Mouse (Mus musculus): ENCODE data around the gene Faap20. TPM values are rescaled to one million over a fixed set of nuclear protein-coding genes. Genes with fewer than 3 reads are reported as not detected.

Gene Faap20
- total and polyA plus RNA-seq, 3 experiments: 31.0 to 45.0 (median 36.4) TPM

- Histone ChIP-seq H3K36me3 (replicated peaks in 1 of 2; ENCODE audit: control insufficient read depth in 1 of 2, insufficient read depth in 1 of 2, low read length in 1 of 2) (no peaks in the 10 kb centered on the region), H3K9me3 (replicated peaks; ENCODE audit: low read length) (no peaks in the 10 kb centered on the region), H3K9ac (ENCODE audit: insufficient read depth, low read depth) (no peak overlapping the region), H3K27ac (ENCODE audit: insufficient read depth, low read depth) (no peak overlapping the region), H3K4me1 (ENCODE audit: control insufficient read depth in 1 of 2, insufficient read depth in 2 of 2) (no peaks in the 10 kb centered on the region; a peak in 1 of 4 replicates), H3K27me3 (replicated peaks) (peaks cover 46% of the 10 kb centered on the region), H3K4me3 (replicated peaks in 1 of 3; ENCODE audit: low read depth in 2 of 3, low read length in 2 of 3, poor library complexity in 1 of 3) (no peak overlapping the region), H3K4me2 (ENCODE audit: insufficient read depth, low read depth, poor library complexity, severe bottlenecking) (no peak overlapping the region), H3K79me2 (replicated peaks; ENCODE audit: control insufficient read depth, extremely low read depth, insufficient read depth, poor library complexity, severe bottlenecking) (no peaks in the 10 kb centered on the region)
- peak; percentile 61 for DNase-seq (ENCODE audit: extremely low read depth)
- in situ Hi-C loops (cut with MboI; ENCODE audit: low pct_ligation_motif_present, low pct_unique_long_range_greater_than_20kb, low sequenced_read_pairs): no loop called here
- dilution Hi-C loops (cut with MboI; ENCODE audit: extremely low pct_ligation_motif_present, extremely low pct_unique_long_range_greater_than_20kb, low sequenced_read_pairs): no loop called here
- peak; percentile 92 for TF ChIP-seq SMC3 (IDR thresholded peaks at IDR 0.05; ENCODE audit: low read depth, low read length)
- TF ChIP-seq RAD21 (IDR thresholded peaks at IDR 0.05; ENCODE audit: low read depth, low read length): peak; percentile 71
- TF ChIP-seq CTCF (conservative IDR thresholded peaks at IDR 0.05 in 1 of 2, IDR thresholded peaks at IDR 0.05 in 1 of 2; ENCODE audit: low read depth in 2 of 2, low read length in 2 of 2): peak; percentile 12 to 91; a peak in 2 of 4 replicates
- no peak for TF ChIP-seq MEF2A (IDR thresholded peaks at IDR 0.05; ENCODE audit: borderline replicate concordance, low read depth, low read length)
- 0 out of 2 replicates have a peak, but pooled peaks have one; percentile 15 for TF ChIP-seq MYC (IDR thresholded peaks at IDR 0.05; ENCODE audit: low read depth, low read length)
Measured at GRCm38 (mm10) chr4:155268382-155268781, 18.8 kb downstream of the Faap20 start.

GRCm38 (mm10) chr4:155274451-155274850, 24.8 kb downstream of the Faap20 start:
- DNase-seq (ENCODE audit: extremely low read depth): no peak
- dilution Hi-C loops (cut with MboI; ENCODE audit: extremely low pct_ligation_motif_present, extremely low pct_unique_long_range_greater_than_20kb, low sequenced_read_pairs) (no loop called here), in situ Hi-C loops (cut with MboI; ENCODE audit: low pct_ligation_motif_present, low pct_unique_long_range_greater_than_20kb, low sequenced_read_pairs) (no loop called here)
- no peak overlapping the region for H3K27ac ChIP-seq (ENCODE audit: insufficient read depth, low read depth)
- TF ChIP-seq MEF2A (IDR thresholded peaks at IDR 0.05; ENCODE audit: borderline replicate concordance, low read depth, low read length) (no peak), JUN (IDR thresholded peaks at IDR 0.05; ENCODE audit: insufficient read depth, low read depth, low read length) (no peak), ZMIZ1 (IDR thresholded peaks at IDR 0.05; ENCODE audit: low read depth, low read length) (no peak), ZC3H11A (IDR thresholded peaks at IDR 0.05; ENCODE audit: low read depth, low read length) (no peak), UBTF (IDR thresholded peaks at IDR 0.05; ENCODE audit: low read depth, low read length) (no peak), BHLHE40 (IDR thresholded peaks at IDR 0.05; ENCODE audit: low read depth, low read length) (no peak), CHD1 (IDR thresholded peaks at IDR 0.05; ENCODE audit: low read depth, low read length) (no peak), POLR2A (IDR thresholded peaks at IDR 0.05; ENCODE audit: low read depth, low read length) (no peak), TBP (conservative IDR thresholded peaks at IDR 0.05; ENCODE audit: low read depth, low read length) (no peak), ZNF384 (IDR thresholded peaks at IDR 0.05; ENCODE audit: low read depth, low read length) (no peak), SMC3 (IDR thresholded peaks at IDR 0.05; ENCODE audit: low read depth, low read length) (no peak), JUND (conservative IDR thresholded peaks at IDR 0.05; ENCODE audit: low read depth, low read length) (no peak), CTCF (conservative IDR thresholded peaks at IDR 0.05 in 1 of 2, IDR thresholded peaks at IDR 0.05 in 1 of 2; ENCODE audit: low read depth in 2 of 2, low read length in 2 of 2) (no peak), SIN3A (IDR thresholded peaks at IDR 0.05; ENCODE audit: low read length) (no peak), NRF1 (IDR thresholded peaks at IDR 0.05; ENCODE audit: low read depth, low read length) (no peak), ZKSCAN1 (IDR thresholded peaks at IDR 0.05; ENCODE audit: borderline replicate concordance, low read depth, low read length) (no peak), MYC (IDR thresholded peaks at IDR 0.05; ENCODE audit: low read depth, low read length) (no peak), PAX5 (IDR thresholded peaks at IDR 0.05; ENCODE audit: low read length) (no peak), IRF4 (IDR thresholded peaks at IDR 0.05; ENCODE audit: low read depth, low read length) (no peak), E2F4 (IDR thresholded peaks at IDR 0.05; ENCODE audit: insufficient replicate concordance, low read depth, low read length) (no peak)
- H3K9me3 ChIP-seq (replicated peaks; ENCODE audit: low read length): no peaks in the 10 kb centered on the region
- no peaks in the 10 kb centered on the region for H3K36me3 ChIP-seq (replicated peaks in 1 of 2; ENCODE audit: control insufficient read depth in 1 of 2, insufficient read depth in 1 of 2, low read length in 1 of 2)
- peaks cover 62% of the 10 kb centered on the region for H3K27me3 ChIP-seq (replicated peaks)
- no peak overlapping the region for H3K4me2 ChIP-seq (ENCODE audit: insufficient read depth, low read depth, poor library complexity, severe bottlenecking)
- H3K9ac ChIP-seq (ENCODE audit: insufficient read depth, low read depth): no peak overlapping the region
- H3K4me3 ChIP-seq (replicated peaks in 1 of 3; ENCODE audit: low read depth in 2 of 3, low read length in 2 of 3, poor library complexity in 1 of 3): no peak overlapping the region
- H3K4me1 ChIP-seq (ENCODE audit: control insufficient read depth in 1 of 2, insufficient read depth in 2 of 2): peaks cover 6 to 11% of the 10 kb centered on the region in 2 experiments
- H3K79me2 ChIP-seq (replicated peaks; ENCODE audit: control insufficient read depth, extremely low read depth, insufficient read depth, poor library complexity, severe bottlenecking): no peaks in the 10 kb centered on the region
